Mouse (Mus musculus) lung, embryonic 15.5 days (tissue): ENCODE measurements around the gene St14. TPM values are rescaled to one million over a fixed set of nuclear protein-coding genes. Genes with fewer than 3 reads are reported as not detected.
"Not testable (repeated sequence)": the region's sequence is repeated elsewhere in the genome, so short reads cannot be mapped to it uniquely, and the experiment has no call there.

Experiments
- ATAC-seq: fragments of 200-750 bp; cut with Nextera tagmentation; 2 replicates; pipeline ENCODE4 v1.8.0; 2017; ENCODE audit warnings: moderate number of reproducible peaks, borderline replicate concordance; ENCODE audit not compliant: low FRiP score, low TSS enrichment; ENCODE audit errors: extremely low read depth
- H3K27ac ChIP-seq: fragments of 300-500 bp; sonication (generic); 2 replicates; pipeline ENCODE4 v1.5.1; 2015; ENCODE audit warnings: moderate library complexity, mild to moderate bottlenecking, inconsistent platforms
- H3K27me3 ChIP-seq: fragments of 300-500 bp; sonication (generic); 2 replicates; pipeline ENCODE4 v1.6.1; 2015; ENCODE audit warnings: inconsistent platforms
- H3K36me3 ChIP-seq: fragments of 300-500 bp; sonication (generic); 2 replicates; pipeline ENCODE4 v1.6.1; 2015; ENCODE audit warnings: inconsistent platforms
- H3K4me1 ChIP-seq: fragments of 300-500 bp; sonication (generic); 2 replicates; pipeline ENCODE4 v1.6.1; 2015; ENCODE audit warnings: inconsistent platforms
- H3K4me2 ChIP-seq: fragments of 300-500 bp; sonication (generic); 2 replicates; pipeline ENCODE4 v1.6.1; 2015; ENCODE audit warnings: inconsistent platforms, mild to moderate bottlenecking, moderate library complexity
- H3K4me3 ChIP-seq: fragments of 300-500 bp; sonication (generic); 2 replicates; pipeline ENCODE4 v1.5.1; 2015; ENCODE audit warnings: mild to moderate bottlenecking, inconsistent platforms
- H3K9ac ChIP-seq: fragments of 300-500 bp; sonication (generic); 2 replicates; pipeline ENCODE4 v1.6.1; 2015; ENCODE audit warnings: inconsistent platforms
- H3K9me3 ChIP-seq: fragments of 300-500 bp; sonication (generic); 2 replicates; pipeline ENCODE4 v1.6.1; 2016; ENCODE audit warnings: inconsistent platforms
- WGBS: fragments of 180-500 bp; shearing (Covaris S2); methylation state at CpG from one replicate; pipeline ENCODE4 v1.1.7; 2015; 5-methylcytosine and 5-hydroxymethylcytosine counted together
- polyA plus RNA-seq: library from polyadenylated mRNA; unstranded; fragments of >200 nt; fragmentation: Nextera tagmentation; extraction: Ambion mirVana; gene quantifications from 2 replicates; pipeline ENCODE4 v1.2.1, GENCODE M21; 2015

St14 gene
- polyA plus RNA-seq, 1 experiment from 2014 or later = 50.9 TPM

DNA sequence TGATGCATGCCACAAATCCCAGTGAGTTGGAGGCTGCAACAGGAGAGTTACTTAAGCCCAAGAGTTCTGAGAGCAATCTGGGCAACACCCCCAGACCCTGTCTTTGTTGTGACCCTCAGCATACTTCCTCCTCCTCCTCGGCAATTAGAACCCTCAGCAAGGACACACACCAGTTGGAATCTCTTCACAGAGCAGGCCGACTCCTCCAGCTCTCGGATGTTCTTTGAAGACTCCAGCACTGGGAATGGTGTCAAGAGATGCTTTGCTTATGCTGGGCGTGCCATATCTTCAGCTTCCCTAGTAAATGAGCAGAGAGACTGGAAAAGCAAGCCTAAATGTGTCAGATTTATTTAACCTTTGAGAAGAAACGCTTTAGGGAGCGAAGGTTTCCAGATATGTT is 50.9 kb downstream of the St14 start:
- no peak overlapping the region for H3K27ac ChIP-seq
- 43% methylated on average over 6 of the region's 6 CpGs for WGBS
- H3K9ac ChIP-seq = no peak overlapping the region
- H3K9me3 ChIP-seq = no peaks in the 10 kb centered on the region
- H3K4me2 ChIP-seq = no peak overlapping the region
- H3K4me3 ChIP-seq = no peak overlapping the region
- no peaks in the 10 kb centered on the region for H3K36me3 ChIP-seq
- peaks cover 8% of the 10 kb centered on the region; the same call in 1 of the 2 replicates for H3K27me3 ChIP-seq
- ATAC-seq = peak; percentile 50; the same call in 1 of the 2 replicates
- H3K4me1 ChIP-seq = peaks cover 3% of the 10 kb centered on the region; the same call in 1 of the 2 replicates

DNA sequence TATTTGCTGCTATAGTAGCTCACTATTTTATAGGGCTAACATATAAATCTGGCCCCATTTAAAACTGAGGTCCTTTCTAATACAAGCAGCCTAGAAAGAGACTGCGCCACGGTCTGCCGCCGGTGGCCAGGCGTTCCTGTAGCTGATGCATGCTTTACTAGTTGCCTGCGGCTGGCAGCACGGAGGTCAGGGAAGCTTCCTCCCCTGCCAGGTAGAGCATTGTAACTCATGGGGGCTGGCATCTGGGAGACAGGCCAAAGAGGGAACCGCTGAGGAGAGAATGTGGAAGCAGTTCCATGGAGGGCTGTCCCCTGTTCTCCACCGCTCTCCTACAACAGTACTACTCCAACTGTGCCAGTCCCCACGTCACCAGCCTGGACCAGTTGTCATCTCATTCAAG is 56.8 kb downstream of the St14 start:
- no peak overlapping the region for H3K27ac ChIP-seq
- H3K27me3 ChIP-seq = no peaks in the 10 kb centered on the region
- no peaks in the 10 kb centered on the region for H3K9me3 ChIP-seq
- no peak overlapping the region for H3K9ac ChIP-seq
- no peaks in the 10 kb centered on the region for H3K4me1 ChIP-seq
- no peak for ATAC-seq
- H3K4me2 ChIP-seq = no peak overlapping the region
- H3K4me3 ChIP-seq = no peak overlapping the region
- H3K36me3 ChIP-seq = no peaks in the 10 kb centered on the region
- 90% methylated on average over 10 of the region's 10 CpGs for WGBS

DNA sequence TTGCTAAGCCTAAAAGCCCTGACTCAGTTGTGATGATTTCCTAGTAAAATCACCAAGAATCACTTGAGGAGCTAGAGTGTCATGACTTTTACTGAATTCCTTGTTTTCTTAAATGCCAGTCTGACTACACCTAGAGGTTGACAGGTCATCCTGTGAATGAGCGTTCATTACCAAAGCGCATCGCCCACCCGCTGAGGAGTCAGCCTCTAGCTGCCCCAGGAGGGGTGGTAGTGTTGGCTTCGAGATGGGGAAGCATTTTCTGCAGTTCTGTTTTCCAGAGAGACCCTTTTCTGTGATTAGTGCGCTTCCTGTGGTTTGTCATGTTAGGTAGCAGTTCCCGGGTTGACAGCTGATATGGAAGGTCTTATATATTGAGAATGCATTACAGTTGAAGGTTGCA is 57.9 kb downstream of the St14 start:
- 84% methylated on average over 7 of the region's 7 CpGs for WGBS
- Histone ChIP-seq H3K9ac (no peak overlapping the region), H3K4me1 (no peaks in the 10 kb centered on the region), H3K4me3 (no peak overlapping the region), H3K9me3 (no peaks in the 10 kb centered on the region), H3K4me2 (no peak overlapping the region), H3K27me3 (no peaks in the 10 kb centered on the region), H3K27ac (no peak overlapping the region), H3K36me3 (peaks cover 5% of the 10 kb centered on the region; the same call in 1 of the 2 replicates)
- no peak for ATAC-seq

DNA sequence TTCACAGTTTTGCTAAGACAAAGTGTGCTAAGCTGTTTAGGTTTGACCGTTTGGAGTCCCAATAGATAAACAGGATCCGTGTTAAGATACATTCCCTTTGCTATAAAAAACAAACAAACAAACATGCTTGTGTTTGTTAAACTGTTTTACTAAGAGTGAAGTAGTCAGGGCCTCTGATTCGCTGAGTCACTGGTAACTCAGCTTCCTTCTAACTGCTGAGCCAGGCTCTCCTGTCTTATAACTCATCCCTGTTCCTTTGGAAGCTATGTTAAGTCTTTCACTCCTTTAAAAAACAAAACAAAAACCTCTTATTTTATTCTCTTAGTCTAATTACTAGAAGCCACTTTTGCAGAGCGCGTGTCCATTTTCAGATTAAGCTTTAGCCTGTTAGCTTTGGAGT is 59.4 kb downstream of the St14 start:
- Histone ChIP-seq H3K9me3 (no peaks in the 10 kb centered on the region), H3K4me3 (no peak overlapping the region), H3K27ac (no peak overlapping the region), H3K9ac (no peak overlapping the region), H3K27me3 (no peaks in the 10 kb centered on the region), H3K4me1 (no peaks in the 10 kb centered on the region), H3K4me2 (no peak overlapping the region), H3K36me3 (peaks cover 7% of the 10 kb centered on the region; the same call in 1 of the 2 replicates)
- 77% methylated on average over 5 of the region's 5 CpGs for WGBS
- no peak for ATAC-seq

DNA sequence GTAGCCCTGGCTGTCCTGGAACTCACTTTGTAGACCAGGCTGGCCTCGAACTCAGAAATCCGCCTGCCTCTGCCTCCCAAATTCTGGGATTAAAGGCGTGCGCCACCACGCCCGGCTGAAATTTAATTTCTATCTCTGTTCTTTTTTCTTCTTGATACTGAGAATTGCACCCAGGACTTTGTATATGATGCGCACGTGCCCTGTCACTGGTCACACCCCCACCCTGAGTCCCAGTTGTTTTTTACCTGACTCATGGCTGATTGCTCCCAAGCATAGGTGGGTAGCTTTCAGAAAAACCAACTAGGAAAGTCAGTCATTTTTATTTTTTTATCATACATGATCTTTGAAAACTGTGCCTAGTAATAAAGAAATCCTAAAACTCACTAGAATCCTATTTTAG is 60.9 kb downstream of the St14 start:
- no peaks in the 10 kb centered on the region for H3K4me1 ChIP-seq
- no peak overlapping the region for H3K4me3 ChIP-seq
- 93% methylated on average over 8 of the region's 8 CpGs for WGBS
- no peak for ATAC-seq
- no peak overlapping the region for H3K4me2 ChIP-seq
- no peak overlapping the region for H3K27ac ChIP-seq
- H3K9me3 ChIP-seq = no peaks in the 10 kb centered on the region
- no peak overlapping the region for H3K9ac ChIP-seq
- H3K27me3 ChIP-seq = no peaks in the 10 kb centered on the region
- peaks cover 16% of the 10 kb centered on the region for H3K36me3 ChIP-seq

DNA sequence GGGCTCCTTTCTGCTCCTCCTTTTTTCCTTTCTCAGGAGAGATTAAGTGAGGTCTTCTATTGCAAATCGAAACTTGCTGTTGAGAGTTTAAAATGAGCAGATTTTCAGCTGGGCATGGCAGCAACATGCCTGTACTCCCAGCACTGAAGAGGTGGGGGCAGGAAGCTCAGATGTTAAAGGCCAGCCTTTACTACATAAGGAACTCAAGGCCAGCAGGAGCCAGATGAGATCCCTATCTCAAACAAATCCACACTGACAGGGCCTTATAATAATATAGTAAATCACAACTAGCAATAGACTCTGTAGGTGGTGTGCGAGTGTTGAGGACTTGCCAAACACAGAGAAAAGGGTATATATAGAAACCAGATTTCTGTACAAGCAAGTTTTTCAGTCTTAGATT is 72.9 kb downstream of the St14 start:
- Histone ChIP-seq H3K36me3 (peaks cover 15% of the 10 kb centered on the region; the same call in 1 of the 2 replicates), H3K9ac (no peak overlapping the region), H3K4me1 (no peaks in the 10 kb centered on the region), H3K9me3 (no peaks in the 10 kb centered on the region), H3K27me3 (no peaks in the 10 kb centered on the region), H3K27ac (no peak overlapping the region), H3K4me3 (no peak overlapping the region), H3K4me2 (no peak overlapping the region)
- no peak for ATAC-seq
- WGBS = 83% methylated on average over 2 of the region's 2 CpGs

DNA sequence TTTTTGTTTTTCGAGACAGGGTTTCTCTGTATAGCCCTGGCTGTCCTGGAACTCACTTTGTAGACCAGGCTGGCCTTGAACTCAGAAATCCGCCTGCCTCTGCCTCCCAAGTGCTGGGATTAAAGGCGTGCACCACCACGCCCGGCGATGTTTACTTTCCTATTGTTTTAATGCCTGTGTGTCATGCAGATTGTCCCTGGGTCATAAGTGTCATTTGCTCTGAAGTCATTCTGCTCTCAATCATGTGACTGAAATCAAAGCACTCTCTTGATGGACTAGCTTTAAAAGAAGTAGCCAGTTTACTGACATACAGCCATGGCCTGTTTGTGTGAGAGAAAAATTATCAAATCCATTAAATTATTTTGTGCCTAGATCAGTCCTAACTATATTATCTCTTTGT is 80.1 kb downstream of the St14 start:
- not testable (repeated sequence) for H3K36me3 ChIP-seq, H3K4me1 ChIP-seq, H3K9ac ChIP-seq, H3K9me3 ChIP-seq, H3K27ac ChIP-seq, H3K27me3 ChIP-seq, ATAC-seq, H3K4me3 ChIP-seq, H3K4me2 ChIP-seq
- WGBS = 92% methylated on average over 6 of the region's 6 CpGs

DNA sequence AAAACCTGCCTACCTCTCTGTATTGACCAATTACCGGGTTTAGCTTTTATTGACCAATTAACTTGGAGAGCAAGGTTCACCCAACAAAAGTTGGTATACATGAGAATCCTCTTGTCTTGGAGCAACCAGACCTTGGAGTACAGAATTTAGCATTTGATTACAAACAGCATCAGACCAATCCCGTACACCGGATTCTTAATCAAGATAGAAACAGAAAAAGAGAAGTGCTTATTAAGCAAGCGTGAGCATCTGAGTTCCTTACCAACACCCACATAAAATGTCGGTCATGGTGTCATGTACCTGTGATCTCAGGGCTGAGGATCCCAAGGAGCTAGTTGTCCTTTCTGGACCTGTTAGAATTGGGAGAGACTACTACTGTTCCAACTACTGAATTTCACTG is 81.4 kb downstream of the St14 start:
- ATAC-seq = no peak
- Histone ChIP-seq H3K9ac (no peak overlapping the region), H3K27me3 (no peaks in the 10 kb centered on the region), H3K4me1 (0 out of 2 replicates have a peak, but pooled peaks cover 3% of the 10 kb centered on the region), H3K9me3 (no peaks in the 10 kb centered on the region), H3K4me3 (no peak overlapping the region), H3K27ac (no peak overlapping the region), H3K36me3 (peaks cover 5% of the 10 kb centered on the region; the same call in 1 of the 2 replicates), H3K4me2 (no peak overlapping the region)
- 96% methylated on average over 5 of the region's 5 CpGs for WGBS

Other genes starting within 250 kb of the St14 start
- gene Adamts15, start 209.4 kb downstream of the St14 start, polyA plus RNA-seq = 5.8 and 6.8 TPM in 2 replicates
- gene Adamts8, start 189.3 kb downstream of the St14 start, polyA plus RNA-seq = 3.6 and 5.8 TPM in 2 replicates
- 6.5 and 8.9 TPM in 2 replicates for gene Zbtb44, start 101.2 kb downstream of the St14 start, polyA plus RNA-seq
- gene Aplp2, start 80.0 kb upstream of the St14 start, polyA plus RNA-seq = 446 and 476 TPM in 2 replicates
- 3.9 and 4.6 TPM in 2 replicates for gene Prdm10, start 148.7 kb upstream of the St14 start, polyA plus RNA-seq